Mouse (Mus musculus) spleen, postnatal 4 days (tissue): ENCODE data around the gene Guk1.
"Not testable (repeated sequence)": the region's sequence is repeated elsewhere in the genome, so short reads cannot be mapped to it uniquely, and the experiment has no call there.

Experiments
- DNase-seq, 2 experiments: peaks; one replicate each; pipeline ENCODE4 v3.0.0; 2022; ENCODE audit warnings: low spot score in 2 of 2

The Guk1 gene

DNA sequence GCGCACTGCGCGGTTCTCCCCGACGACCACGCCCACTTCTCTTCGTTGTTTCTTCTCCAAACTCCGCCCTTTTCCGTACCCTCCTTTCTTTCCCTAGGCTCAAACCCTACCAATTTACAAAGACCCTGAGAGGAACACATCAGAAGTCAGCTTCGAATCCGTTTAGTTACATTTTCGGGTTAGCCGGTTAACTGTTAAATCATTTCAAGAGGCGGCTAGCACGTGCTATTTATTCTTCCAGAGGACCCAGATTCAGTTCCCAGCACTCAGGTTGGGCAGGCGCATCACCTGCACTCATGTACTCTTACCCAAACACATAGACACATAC is at the start of gene Guk1:
Guk1 (minus strand) TSS at position 154 of the 328 bp plus-strand sequence.
- no peak for DNase-seq

DNA sequence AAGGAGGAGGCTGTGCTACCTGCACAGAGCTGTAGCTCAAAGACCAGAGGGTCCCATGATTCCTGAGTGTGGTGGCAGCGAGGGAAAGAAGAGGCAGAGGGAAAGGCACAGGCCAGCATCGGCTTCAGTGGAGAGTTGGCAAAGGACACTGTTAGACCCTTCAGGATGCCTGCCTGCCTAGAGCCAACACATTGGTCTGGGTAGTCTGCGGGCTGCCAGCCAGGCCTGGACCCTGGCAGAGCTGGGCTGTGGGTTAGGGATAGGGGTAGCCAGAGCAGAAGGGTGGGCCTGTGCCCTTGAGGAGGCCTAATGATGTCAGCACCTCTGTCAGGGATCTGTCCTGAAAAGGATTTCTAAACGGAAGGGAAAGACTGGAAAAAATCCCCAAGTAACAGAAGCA is 47.8 kb upstream of the Guk1 start:
- no peak for DNase-seq

DNA sequence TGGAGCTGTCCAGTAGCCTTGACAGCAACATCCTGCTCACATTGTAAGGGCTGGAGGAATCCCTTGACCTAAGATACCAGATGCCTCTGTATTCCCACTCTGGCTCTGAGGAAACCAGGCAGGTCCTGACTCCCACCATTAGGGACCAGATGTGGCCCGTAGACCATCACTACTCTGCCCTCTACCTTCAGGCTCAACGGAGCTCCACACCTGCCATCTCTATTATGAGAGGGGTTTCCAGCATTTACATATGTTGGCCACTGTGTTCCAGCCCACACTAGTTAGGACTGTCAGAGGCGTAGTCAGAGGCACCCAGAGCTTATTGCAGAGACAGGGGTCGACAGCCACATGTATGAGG is 47.4 kb upstream of the Guk1 start:
- no peak for DNase-seq

DNA sequence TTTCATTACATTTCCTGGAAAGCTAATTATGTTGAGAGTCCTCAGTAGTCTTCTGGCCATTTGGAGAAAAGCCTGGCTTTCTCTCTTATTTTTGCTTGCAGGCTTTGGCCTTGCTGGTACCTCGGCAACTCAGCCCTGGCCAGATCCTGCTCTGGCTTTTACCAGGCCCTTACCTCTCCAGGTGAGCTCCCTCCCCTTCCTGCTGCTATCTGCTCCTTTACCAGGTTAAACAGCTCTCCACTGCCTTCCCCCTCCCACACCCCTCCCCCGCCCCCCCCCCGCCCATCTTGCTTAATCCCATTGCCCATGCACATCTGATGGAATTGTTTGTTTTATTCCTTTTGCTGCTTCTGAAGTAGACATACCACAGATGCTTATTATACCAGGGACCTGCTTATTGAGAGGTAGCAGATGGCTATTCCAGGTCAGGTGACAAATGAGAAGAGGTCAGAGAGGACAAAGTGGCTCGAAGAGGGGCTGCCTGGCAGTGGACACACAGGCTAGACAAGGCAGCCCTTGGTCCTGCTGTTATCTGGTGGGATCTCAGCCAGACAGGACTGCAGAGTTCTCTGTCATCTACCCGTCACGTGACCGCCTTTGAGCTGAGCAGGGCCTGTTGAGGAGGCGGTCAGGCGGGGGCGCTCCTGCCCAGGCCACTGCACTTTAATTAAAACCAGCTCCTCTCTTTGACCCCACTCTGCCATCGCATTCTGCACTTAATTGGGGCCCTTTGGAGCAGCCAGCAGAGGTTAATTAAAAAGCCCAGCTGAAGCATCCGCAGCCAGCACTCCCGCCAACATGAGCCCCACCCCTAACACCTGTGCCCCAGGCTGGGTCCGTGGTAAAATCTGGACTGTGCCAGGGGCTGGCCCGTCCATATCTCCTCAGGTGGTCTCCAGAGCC is 46.8 kb upstream of the Guk1 start:
- DNase-seq: peak; percentile 60 to 80

DNA sequence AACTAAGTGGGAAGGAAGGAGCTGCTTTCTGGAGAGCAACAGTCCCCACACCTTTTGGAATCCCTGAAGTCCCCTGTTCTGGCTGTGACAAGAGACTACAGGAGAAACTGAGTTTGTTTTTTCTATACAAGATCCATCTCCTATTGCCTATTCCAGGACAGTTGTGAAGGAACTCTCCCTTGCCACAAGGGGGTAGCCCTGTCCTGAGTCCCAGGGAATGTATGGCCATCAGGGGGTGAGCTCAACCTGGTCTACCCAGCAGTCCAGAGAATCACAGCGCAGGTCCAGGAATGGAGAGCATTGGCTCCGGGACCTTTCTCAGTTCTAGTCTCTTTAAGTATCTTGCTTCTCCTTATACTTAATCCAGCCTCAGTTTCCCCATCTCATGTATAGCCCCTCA is 40.8 kb upstream of the Guk1 start:
- no peak for DNase-seq

DNA sequence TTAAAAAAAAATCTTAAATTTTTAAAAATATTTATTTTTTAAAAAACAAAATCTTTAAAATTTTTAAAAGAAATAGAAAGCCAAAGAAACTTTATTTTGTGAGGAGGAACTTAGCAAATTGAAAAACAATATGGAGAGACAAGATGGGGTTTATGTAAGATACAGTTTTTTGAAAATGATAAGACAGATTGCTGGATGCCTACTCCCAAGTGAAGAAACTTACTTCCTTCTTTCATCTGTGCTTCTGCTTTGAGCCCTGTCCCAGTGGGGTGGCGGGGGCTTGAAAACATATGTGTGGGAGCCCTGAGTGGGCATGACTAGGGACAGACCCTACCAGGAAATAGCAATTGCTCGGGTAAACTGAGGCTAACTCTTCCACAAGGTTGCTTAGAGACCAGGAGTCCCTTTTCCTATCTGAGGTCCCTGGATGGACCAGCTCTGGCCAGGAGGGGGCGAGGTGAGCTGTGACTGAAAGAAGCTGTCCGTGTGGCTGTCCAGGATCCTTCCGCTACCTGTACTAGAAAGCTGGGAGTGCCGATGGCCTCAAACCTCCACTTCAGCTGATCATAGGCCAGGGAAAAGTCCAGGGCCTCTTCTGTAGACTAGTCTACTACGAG is 38.2 kb upstream of the Guk1 start:
- DNase-seq: peak; percentile 73 to 86

DNA sequence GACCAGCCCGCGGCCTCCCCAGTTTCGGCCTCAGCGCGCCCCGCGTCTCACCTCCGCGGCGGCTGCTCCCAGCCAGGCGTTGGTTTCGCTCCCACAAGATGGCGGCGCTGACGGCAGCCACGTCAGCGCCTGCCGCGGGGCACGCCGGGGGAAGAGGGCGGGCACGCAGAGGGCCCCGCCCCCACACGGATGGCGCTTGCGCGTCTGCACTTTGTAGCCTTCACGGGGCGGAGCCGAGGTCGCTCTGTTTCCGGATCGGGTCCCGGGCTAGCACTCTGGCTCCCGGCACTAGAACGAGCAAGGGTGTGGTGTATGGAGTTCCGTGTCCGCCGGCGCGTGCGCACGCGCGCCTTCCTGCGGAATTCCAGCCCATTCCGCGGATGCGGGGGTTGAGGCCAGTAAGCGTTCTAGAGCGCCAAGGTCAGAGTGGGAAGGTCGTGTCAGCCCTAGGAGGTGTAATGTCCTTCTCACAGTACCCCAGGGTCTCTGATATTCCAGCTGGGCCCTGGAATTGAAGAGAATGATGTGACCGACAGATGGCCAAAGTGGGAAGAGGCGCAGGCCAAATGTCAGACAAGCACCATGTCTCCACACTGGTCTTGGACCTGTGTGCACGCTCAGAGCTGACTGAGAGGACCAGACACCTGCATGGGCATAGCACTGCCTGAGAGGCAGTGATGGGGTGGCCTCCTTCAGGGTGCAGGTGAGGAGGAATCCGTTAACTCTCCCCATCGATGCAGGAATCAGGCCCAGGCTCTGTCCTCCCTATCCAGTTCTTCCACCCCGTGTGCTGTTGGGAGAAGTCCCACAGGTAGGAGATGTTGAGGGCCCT is 36.3 kb upstream of the Guk1 start, which contains the start of gene Arf1:
Arf1 (minus strand) TSS at position 149 of the 832 bp plus-strand sequence.
- DNase-seq: peak; percentile 98 to 99

DNA sequence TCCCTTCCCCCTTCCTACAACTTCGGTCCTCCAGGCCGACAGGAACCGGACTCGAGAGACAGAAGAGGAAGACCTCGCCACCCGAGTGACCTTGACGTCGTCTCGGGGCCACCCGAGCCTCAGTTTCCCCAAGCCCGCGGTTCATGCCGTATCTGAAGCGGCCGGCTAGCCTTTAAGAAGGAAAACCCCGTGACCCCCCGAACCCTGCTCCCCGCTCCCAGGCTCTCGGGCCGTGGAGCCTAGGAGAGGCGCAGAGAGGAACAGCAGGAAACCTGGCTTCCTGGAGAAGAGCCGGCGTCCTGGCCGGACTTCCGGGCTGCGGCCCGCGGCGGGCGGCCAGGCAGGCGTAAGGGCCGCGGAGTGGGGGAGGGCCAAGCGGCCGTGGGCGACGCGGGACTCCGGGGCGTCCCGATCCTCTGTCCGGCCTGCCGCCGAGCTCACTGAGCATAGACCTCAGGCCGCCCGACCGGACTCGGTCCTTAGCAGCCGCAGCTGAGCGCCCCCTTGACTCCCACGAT is 35.7 kb upstream of the Guk1 start:
- no peak for DNase-seq

DNA sequence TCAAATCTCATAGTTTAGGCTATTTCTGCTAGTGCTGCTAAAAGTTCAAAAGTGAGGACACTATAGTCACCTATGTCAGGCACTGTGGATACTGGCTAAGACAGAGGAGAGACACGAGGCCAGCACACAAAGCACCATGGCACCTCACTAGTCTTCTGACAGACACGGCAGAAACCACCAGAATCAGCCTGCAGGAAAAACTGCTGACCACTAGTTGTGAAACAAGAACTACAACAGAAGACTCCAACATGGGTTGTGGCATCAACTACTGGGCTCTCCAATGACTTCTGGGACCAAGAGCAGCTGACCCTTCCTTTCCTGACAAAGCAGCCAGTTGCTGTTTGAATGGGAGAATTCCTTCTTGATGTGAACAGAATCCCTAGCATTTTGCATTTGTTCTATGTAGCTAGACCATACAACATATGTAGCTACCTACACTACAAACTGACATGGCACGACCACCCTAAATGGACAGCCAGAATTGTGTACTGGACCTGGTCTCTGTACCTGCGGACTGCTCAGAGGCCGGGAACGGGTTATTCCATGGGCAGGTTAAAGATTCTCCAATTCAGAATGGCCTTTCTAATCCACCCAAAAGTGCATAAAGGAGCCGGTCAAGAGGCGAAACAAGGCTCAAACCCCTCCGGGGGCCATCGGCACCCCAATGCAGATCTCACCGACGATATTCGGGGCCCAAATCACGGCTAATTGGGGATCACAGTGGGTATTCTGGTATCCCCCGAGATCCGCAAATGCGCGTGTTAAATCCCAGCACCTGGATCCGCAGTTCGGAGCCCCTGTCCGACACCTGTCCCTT is 35.0 kb upstream of the Guk1 start:
- no peak for DNase-seq

DNA sequence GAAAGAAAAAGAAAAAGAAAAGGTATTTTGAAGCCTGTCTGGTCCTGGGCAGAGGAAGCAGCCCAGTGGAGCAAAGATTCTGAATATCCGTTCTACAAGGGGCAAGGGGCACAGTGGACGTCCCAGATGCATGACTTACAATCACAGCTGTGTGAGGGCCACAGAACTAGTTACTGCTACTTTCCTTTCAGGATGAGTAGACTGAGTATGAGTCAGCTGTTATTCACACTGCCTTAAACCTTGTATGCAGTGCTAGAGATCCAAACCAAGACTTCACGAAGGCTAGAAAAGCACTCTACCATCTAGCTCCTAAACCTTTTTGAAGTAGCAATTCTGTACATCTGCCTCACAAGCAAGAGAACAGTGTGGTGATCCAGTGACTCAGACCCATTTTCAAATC is 34.2 kb upstream of the Guk1 start:
- DNase-seq: no peak

DNA sequence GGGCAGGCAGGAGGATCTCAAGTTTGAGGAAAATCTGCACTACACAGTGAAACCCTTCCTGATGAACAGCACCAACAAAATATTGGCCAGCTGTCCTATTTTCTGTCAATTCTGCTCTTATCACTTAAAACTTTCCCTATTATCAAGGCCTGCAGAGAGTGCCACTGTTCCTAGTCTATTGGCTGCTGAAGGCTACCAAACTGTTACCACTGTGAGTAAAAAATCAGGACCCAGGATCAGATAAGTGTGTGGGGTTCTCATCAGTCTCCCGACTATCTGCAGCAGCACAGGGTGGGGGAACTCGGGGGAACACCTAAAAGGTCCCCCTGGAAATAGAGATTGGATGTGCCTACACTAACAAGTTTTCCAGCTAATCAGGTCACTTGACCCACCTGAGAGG is 33.2 kb upstream of the Guk1 start:
- no peak for DNase-seq

DNA sequence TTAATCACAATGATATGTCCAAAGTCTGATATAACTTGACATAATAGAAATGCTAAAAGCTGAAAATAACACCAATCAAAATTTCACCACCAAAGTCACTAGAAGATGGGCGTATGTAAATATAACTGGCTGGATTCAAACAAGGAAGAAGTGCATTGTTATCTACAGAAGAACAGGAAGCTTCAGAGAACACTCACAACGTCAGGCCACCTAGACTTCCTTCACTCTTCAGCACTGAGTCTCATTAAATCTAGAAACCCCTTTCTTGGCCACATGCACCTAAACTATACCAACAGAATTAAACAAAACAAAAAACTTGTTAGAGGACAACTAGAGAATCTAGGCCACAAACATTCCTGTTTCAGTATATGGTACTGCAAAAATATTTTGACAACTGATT is 32.5 kb upstream of the Guk1 start:
- DNase-seq: no peak

DNA sequence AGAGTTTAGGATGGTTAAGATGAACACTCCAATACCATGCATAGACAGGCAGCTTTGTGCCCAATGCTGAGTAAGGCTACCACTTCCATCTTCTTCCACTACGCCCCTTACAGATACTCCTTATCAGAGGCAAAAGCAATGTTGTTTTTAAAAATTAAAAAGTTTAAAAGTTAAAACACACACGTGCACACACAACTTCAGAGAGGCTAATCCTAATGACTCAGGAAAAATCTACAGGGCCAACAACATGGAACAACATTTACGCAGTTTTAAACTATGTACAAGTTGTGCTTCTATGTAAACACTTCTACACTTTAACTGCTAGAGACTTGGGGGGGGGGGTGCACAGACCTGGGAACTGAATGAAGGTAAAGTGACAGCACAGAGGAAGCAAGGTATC is 32.0 kb upstream of the Guk1 start:
- DNase-seq: no peak

DNA sequence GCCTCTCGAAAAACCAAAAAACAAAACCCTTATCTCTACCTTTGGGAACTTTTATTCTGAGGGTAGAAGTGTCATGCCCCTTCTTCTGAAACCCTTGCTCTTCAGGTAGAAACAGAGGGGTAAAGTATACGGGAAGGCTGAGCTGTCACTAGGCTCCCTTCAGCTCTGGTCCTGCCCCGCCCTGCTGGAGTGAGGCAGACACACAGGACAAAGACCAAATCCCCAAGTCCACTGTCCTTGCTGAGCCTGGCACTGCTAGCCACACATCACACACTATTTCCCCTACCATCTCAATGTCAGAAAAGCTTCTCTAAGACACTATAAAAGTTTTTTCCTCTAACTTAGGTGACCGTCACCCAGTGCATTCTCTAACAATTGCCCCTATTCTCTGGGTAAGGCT is 30.3 kb upstream of the Guk1 start:
- no peak for DNase-seq

DNA sequence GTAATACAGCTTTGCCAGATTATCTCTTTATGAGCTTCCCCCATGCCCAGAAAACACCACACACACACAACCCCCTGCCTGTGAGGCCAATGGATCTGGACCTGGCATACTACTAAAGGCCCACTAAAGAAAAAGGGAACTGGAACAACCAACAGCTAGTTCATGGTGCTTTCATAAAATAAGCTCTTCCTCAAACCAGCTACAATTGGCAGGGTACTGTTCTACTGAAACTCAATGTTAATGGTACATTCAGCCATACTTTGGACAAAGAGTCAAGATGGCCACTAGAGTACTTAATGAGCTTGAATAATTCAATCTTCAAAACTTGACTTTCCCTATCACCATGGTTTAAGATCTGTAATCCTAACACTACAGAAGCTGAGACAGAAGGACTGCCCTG is 29.6 kb upstream of the Guk1 start:
- DNase-seq: no peak

DNA sequence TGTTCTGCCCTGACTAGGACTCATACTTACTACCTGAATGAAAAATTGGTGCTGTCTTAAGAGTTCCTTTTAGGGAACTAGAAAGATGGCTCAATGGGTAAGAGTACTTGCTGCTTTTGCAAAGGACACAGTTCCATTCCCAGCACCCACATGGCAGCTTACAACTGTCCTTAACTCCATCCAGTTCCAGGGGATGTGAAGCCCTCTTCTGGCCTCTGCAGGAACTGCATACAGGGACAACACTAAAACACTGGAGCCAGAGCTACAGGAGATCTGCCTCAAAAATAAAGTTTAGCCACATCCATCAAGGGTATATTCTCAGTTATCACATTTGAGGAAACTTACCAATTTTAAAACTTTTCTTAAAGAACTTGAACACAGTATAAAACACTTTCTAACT is 27.1 kb upstream of the Guk1 start:
- peak; percentile 52 to 78 for DNase-seq

DNA sequence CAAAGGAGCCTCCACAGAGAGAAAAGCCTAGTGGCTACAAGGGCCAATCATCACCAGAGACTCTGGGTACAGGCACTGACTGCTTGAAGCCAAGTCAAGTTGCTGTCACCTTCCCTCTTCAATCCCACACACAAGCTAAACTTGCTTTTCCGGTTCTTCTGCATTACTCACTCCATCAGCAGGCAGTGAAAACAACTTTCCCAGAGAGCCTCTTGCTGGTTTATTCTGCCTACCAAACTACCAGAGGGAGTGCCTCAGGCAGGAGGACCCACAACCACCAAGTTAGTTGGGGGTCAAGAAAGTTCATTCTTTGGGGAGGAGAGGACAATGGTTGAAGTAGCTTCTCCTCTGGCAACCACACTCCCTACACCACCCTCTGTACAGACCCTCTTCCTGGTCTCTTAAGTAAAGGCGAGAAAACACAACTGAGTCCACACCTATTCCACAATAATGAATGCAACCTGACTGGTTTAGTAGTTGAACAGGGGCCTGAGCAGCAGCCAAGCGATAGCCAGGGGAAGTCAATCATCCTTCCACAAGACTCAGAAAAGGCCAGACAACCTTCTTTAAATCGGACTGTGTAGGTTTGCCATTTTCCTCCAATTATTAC is 26.5 kb upstream of the Guk1 start:
- no peak for DNase-seq

DNA sequence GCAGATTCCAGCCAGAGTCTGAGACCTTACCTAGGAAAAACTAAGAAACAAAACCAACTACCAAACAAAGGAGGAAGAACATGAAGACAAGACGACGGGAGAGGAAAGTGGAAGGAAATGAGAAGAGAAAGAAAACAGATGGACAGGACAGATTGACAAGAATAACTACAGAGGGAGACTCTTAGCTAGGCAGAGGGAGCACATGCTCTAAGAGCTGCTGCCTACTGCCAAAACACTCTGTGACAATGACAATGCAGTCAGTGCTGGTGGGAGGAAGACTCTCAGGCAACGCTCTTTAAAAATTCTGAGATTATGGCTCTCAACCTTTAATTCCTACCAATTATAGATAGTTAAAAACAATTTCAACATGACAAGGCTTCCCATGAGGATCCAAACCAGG is 24.9 kb upstream of the Guk1 start:
- DNase-seq: no peak

DNA sequence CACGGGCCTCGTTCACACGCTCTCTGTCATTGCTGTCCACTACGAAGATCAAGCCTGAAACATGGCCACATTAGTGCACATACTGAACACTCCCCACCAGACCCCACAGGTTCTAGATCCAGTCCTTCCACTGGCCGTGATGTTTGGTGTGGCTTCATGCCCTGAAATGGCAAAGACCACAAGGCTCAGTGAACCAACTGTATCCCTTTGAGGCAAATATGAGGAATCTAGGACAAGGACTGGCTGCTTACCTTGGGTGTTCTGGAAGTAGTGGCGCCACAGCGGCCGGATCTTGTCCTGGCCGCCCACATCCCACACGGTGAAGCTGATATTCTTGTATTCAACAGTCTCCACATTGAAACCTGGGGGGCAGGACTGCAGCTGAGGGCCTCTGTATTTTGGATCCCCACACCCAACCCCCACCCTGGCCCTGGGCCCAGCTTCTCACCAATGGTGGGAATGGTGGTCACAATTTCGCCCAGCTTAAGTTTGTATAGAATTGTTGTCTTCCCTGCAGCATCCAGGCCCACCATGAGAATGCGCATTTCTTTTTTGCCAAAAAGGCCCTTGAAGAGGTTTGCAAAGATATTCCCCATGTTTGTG is 21.0 kb upstream of the Guk1 start:
- no peak for DNase-seq

DNA sequence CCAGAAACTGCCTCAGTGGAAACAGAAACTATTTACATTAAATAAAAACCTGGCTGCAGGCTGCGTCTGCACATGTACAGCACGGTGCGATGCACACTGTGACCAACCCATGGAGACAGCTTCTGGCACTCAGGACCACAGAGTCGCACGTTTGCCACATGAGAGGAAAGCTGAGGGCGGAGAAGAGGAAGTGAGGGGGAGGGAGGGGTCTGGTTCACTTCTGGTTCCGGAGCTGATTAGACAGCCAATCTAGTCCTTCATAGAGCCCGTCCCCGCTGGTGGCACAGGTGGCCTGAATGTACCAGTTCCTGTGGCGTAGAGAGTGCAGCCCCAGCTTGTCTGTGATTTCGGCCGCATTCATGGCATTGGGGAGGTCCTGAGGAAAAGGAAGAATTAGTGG is 20.3 kb upstream of the Guk1 start:
- peak; percentile 44 to 73 for DNase-seq

DNA sequence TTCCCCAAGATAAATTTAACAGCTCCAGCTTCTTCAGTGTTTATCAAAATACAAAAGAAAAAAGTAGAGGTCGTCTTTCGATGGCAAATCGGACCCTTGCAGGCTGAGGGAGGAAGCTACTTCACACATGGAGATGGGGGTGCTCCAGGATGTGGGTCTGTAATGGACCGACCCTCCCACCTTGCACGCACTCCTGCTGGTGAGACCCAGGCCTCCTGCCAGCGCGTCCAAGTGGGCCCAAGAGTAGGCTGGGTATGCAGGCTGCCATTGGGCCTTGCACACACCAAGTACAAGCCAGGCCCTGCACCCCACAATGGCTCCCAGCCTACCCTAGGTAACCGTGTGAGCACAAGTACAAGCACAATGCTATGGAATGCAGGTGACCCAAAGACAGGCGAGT is 19.5 kb upstream of the Guk1 start:
- not testable (repeated sequence) for DNase-seq
